Mouse (Mus musculus) lung, postnatal 0 days (tissue): ENCODE results near the gene Zfp36.

ENCODE experiments used
- CTCF ChIP-seq: IDR thresholded peaks from 2 replicates; pipeline ENCODE4 v1.5.1; 2016; ENCODE audit warnings: antibody characterized with exemption, mild to moderate bottlenecking
- EP300 ChIP-seq: IDR thresholded peaks from 2 replicates; pipeline ENCODE4 v1.6.1; 2016; ENCODE audit warnings: antibody characterized with exemption, mild to moderate bottlenecking, control low read depth

GRCm38 (mm10) chr7:28348601-28349000 is 31.5 kb downstream of the Zfp36 start:
- peak; percentile 38 for TF ChIP-seq CTCF
- no peak for TF ChIP-seq EP300
